Mouse (Mus musculus) c-Kit-negative CD71-positive TER-119-positive erythroid progenitor cells, embryonic 14.5 days (primary cell): Measurements from ENCODE around the gene Gm1140.
"Not testable (repeated sequence)": the region's sequence is repeated elsewhere in the genome, so short reads cannot be mapped to it uniquely, and the experiment has no call there.

Source experiments
- DNase-seq: peaks from one replicate; pipeline ENCODE4 v3.0.0-alpha.2; 2013; ENCODE audit warnings: low read depth, low spot score

The Gm1140 gene

GRCm38 (mm10) chrX:67693462-67693861 is at the start of gene Gm1140:
Gm1140 (minus strand) TSS chrX:67693562.
- DNase-seq = not testable (repeated sequence)

DNA sequence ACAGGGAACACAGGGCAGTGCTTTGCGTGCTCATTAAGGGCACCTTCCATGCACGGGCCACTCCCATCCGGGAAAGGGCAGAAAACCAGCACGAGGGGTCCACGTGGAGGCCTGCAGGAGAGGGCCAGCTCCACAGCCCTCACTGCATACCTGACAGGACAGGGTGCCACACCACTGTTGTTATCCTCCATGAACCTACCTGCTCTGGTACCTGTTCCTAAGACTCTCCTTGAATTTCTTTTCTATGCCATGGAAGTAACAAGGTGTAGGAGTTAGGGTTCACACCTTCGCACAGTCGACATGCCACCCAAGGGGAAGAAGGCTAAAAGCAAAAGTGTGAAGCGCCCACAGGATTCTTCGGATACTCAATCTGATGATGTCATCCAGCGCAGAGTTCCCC is 2.0 kb upstream of the Gm1140 start, which contains the start of gene Gm14692:
Gene Gm14692, plus strand, starts transcription at position 301 of the 400 bp plus-strand sequence.
- DNase-seq = not testable (repeated sequence)
